Mouse (Mus musculus): ENCODE measurements around the gene Tuba3a.

The Tuba3a gene

DNA sequence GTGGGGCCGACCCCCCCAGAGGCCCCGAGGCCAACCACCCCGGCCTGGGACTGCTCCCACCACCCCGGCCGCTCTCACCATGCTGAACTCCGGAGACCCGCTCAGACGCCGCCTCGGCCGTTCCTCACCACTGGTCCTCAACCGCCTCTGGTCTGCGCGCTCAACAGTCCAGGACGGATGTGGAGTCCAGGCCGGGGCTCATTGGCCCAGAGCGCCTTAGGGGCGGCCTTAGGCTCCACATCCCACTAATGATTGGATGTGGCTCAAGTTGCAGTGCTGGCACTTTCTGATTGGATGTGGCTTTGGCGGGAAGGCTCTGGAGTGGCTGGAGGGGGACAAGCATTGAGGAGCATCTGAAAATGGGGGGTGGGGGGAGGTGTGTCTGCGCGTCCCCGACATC lies at the start of gene Tuba3a:
Gene Tuba3a, minus strand, starts transcription at position 153 of the 400 bp plus-strand sequence.
- no peak for DNase-seq (ENCODE audit: low read depth, low spot score)

DNA sequence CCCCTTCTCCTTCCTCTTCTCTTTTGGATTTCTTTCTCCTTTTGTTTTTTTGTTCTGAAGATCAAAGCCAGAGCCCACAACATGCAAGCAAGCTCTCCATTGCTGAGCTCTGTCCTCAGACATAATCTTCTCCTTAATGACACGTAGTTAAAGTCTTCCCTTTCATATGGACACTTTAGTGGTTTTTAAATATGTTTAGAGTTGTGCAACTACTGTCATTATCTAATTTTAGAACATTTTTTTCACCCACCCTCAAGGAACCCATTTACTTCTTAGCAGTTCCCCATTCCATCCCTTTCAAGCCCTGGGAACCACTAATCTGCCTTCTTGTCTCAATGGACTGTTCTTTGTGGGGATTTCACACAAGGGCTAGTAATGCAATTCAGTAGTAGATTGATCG lies 48.5 kb upstream of the Tuba3a start:
- no peak for DNase-seq (ENCODE audit: low read depth, low spot score)

DNA sequence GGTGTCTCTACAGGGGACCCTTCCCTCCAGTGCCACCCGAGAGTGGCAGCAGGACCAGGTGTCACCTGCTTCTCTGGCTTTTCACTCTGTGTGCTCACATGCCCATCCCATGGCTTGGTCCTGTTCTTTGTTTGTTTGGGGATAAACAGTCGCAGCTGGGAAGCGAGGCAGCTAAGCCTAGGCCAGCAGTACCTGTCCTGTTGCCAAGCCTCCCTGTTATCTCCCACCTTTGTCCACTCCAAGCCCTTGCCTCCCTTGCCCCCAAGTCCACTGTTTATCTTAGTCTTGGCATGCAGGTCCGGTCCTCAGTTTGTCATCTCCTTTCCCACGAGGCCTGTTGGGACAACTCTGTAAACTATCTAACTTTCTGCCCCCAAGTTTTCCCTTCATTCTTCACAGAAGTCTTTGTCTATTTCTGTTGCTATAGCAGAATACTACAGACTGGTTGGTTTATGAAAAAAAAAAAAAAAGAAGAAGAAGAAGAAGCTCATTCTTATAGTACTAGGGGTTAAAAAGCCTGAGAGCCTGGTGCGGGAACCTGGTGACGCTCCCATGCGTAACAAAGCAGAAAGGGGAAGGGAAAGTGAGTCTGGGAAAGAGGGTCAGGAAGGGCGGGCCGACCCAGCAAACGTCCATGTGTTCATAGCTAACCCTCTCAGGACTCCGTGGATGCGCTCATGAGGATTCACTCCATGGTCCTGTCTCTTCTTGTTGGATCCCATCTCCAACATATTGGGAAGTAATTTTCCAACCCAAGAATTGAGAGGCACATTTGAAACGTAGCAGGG lies 47.5 kb upstream of the Tuba3a start:
- DNase-seq (ENCODE audit: low read depth, low spot score): no peak

DNA sequence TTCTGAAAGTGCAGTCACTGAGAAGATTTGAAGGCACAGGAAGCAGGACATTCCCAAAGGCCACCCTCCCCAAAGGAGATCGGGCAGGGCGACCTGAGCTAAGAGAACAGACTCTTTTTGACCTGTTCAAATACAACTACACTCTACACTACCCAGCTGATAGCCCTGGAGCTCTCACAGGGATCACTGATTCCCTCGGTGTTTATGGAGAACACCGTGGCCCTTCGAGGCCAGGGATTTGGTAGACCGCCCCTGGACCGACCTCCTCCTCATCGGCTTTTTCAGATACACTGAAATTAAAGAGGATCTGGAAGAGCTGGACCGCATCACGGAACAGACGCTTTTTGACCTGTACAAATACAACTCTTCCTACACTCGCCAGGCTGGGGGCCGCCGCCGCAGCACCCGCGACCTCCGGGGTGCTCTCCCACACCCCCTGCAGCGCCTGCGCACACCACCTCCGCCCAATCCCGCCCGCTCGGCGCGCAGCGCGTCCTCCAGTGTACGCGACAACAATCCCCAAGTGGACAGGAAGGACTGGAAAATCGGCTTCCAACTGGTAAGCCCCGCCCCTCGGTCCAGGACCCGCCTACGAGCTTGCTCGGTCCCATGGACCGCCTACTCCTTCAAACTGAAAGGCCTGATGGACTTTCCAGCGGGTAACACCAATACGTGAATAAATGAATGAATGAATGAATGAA lies 44.9 kb upstream of the Tuba3a start:
- peak; percentile 66 for DNase-seq (ENCODE audit: low read depth, low spot score)

DNA sequence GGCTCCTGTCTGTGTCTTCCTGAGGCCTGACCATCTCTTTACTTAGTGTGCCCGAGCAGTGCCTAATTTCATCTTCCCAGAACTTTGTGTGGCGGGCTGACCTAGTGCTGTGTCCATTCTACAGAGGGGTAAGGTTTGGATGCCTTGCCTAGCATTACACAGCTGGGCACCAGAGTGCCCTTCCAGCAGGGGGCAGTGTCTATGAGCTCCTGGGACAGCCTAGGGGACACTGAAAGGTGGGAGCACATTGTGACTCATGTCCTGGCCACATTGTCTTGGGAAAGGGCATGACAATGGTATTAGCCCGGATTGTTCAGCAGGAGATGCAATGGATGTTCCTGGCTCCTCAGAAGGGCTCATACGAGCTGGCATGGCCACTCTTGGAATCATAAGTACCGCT lies 42.4 kb upstream of the Tuba3a start:
- no peak for DNase-seq (ENCODE audit: low read depth, low spot score)

DNA sequence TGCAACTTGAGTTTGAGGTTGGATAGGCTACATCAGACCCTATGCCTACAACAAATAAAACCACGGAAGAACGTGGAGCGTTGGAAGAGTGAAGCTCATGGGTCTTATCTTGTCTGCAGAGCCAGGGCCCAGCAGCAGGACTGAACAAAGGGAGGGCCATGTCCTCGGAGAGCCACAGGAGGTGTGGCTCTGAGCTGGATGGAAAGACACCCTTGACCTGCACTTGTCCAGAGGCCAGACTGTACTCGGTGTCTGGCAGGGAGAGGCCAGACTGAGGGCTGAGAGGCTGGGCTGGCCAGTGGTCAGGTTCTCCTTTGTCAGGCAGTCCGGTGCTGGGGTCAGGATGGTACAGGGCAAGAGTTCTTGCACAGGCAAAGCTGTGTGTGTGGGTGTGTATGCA lies 39.5 kb upstream of the Tuba3a start:
- DNase-seq (ENCODE audit: low read depth, low spot score): no peak

DNA sequence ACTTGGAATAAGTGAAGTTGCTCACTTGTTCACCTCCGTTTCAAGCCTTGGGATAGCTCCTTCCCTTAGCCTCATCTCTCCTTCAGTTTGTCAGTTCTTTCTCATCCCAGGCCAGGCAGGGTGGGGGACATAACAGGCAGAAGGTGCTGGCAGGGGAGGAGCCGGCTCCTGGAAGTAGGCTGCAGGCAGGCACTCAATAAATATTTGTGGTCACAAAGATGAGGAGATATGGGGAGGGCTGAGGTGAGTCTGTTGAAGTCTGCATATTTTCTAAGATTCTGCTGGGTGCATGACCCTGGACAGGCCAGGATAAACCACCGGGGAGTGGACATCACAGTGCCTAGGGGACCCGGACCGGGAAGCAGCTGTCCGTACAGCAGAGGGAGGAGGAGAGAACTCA lies 37.7 kb upstream of the Tuba3a start:
- DNase-seq (ENCODE audit: low read depth, low spot score): no peak

DNA sequence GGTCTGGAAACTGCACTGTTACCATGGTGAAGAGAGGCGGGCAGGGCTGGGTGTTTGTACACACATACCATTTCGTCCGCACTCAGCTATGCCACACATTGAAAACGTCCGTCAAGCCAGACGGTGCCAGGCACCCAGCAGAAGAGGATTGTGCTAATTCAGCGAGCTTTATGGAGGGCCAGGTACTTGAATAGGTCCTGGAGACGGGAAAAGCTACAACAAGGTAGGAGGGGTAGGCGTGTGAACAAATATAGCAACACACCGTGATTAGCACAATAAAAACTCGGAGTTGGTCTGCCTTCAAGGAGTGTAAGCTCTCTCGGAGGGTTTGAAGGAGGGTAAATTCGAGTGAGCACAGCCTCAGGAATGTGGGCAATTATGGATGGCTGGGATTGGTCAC lies 37.0 kb upstream of the Tuba3a start:
- no peak for DNase-seq (ENCODE audit: low read depth, low spot score)

DNA sequence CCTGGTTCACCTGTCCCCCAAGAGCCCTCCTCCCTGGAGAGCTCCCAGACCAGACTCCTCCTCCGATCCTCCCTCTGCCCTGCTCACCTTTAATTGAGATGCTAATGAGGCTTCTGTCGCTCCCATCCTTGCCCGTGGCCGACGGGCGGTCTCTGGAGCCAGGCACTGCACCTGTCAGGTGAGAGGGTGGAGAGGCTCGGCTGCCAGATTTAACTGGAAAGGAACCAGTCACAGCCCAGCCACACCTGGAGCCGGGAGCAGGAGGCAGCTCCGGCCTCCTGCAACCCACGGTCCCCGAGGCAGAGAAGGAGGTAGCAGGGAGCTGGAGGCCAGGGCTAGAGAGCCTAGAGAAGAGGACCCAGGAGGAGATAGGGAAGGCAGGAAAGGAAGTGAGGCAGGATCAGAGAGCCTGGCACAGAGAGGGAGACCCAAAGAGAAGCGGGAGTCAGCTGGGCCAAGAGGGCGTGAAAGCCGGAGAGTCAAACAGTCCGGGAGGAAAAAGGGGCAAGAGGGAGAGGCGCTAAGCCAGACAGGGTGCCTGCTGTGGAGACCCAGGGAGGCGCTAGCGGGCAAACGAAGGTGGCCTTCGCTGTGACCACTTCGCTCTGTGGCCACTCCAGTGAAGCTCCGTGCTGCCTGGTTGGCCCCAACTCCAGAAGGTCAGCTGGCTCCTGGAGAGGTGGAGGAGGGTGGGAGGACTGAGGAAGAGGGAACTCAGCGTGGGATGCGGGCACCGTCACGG lies 35.4 kb upstream of the Tuba3a start:
- DNase-seq (ENCODE audit: low read depth, low spot score): no peak

DNA sequence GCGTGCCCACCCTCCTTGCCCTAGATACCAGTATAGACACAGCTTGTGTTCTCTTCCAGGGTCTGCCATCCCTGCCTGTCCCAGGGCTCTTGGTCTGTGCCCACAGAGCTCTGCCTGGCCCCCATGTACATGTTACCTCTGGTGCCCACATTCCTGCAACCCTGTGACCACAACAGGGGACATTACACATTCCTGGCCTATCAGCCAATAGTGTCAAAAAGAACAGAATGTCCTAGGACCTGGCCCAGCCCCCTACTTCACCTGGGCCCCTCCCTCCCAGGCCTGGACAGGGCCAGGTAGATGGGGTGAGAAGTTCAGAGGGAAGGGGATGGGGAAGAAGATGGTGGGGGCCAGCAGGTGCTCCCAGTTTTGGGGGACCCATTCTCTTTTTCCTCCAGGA lies 34.5 kb upstream of the Tuba3a start, which contains the start of gene Scnn1a:
Gene Scnn1a, plus strand, starts transcription at position 337 of the 400 bp plus-strand sequence.
- no peak for DNase-seq (ENCODE audit: low read depth, low spot score)

DNA sequence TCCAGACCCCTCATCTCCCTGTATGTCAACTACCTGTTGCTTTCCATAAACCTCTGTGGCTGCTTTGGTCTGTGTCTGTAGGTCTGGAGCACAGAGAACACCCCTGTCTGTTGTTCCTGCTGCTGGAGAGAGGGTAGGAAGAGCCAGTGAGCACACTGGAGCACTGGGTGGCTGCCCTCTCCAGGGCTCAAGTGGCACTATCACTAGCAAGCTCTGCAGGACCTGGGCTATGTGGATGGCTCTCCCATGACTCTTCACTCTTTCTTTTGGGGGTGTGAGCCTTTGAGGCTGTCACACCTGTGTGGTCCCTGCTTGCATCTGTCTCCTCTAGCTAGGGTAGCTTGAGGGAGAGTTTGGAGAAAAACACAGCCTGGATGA lies 34.1 kb upstream of the Tuba3a start:
- no peak for DNase-seq (ENCODE audit: low read depth, low spot score)

DNA sequence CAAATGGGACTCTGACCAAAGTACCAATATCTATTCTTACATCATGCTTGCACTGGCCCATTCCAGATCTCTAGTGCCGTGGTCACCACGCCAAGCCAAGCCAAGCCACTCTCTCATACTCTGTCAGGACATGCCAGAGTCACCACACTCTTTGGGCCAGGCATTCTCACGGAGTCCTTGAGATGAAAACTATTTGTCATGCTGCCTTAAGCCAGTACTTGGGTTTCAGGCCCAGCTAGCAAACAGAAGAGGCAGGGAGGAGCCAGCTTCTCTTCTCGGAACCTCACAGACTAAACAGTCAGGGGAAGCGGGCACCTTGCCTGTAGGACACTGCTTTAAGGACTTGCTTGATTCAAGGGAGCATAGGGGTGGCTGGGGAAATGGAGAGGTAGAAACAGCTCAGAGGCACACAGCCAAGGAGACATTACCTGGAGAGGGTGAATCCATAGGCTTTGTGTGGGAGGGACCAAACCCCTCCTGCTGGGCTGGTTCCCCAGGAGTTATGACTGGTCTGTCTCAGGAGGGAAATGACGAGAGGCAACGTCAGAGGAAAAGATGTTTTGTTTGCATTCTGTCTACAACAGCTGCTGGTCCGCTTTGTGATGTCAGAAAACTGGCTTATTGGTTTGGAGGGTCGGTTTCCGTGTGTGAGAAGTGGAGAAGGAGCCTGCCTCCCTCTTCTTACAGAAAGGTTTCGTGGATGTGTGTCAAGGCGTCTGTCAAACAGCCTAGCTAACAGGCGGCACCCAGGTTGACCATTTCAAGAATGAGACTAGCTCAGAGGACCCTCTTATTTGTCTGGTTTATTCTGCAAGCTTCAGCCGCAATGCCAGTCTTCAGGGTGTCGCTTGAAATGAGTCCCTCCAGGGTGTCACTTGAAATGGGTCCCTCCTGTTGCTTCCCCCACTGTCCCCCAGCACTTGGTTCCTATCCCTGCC lies 33.4 kb upstream of the Tuba3a start:
- no peak for DNase-seq (ENCODE audit: low read depth, low spot score)

DNA sequence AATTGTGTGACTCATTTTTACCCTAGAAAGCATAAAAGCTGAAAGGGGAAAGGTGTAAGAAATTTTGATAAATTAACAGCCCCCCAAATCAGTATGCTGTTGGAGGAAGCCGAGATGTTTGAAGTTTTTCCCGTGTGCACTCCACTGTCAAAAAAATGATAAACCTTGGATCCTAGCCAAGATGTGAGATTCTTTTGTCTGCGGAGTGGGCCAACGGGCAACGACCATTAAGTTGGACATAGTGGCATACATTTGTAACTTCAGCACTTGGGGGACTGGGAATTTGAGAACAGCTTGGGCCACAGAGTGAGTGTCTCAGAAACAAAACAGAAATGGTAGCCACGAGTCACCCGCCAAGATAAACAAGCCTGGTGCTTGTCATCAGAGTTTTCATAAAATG lies 31.2 kb upstream of the Tuba3a start:
- DNase-seq (ENCODE audit: low read depth, low spot score): no peak

DNA sequence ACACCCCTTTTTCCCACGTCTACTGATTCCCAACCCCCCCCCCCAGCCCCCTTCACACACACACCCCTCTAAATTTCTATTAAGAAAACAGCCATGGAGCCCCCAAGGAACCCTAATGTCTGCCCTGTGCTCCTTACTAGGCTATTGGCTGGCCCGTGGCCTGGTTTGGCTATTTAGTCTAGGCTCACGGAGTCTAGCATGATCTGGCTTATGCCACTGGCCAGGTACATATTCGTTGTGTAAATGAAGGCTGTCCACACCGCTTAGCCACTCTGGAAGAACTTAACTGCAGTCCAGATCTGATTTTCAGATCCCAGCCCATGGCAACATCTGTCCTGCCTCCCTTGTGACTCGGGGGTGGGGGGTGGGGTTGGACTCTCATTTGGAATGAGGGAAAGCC lies 28.9 kb upstream of the Tuba3a start:
- DNase-seq (ENCODE audit: low read depth, low spot score): no peak

DNA sequence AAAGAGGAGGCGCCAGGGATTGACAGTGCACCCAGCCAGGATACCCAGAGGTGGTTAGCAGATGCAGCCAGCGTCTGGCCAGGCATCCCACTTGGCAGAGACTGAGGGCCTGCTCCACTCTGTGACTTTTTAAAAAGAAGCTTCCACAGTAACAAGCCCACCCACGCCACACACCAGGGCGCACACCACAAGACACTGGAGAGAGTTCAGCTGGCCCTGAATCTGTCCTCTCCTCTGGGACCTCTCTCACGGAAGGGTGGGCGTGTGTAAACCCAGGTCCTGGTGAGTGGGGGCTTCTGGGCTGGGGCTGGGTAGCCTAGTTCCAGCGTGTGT lies 28.4 kb upstream of the Tuba3a start:
- no peak for DNase-seq (ENCODE audit: low read depth, low spot score)

DNA sequence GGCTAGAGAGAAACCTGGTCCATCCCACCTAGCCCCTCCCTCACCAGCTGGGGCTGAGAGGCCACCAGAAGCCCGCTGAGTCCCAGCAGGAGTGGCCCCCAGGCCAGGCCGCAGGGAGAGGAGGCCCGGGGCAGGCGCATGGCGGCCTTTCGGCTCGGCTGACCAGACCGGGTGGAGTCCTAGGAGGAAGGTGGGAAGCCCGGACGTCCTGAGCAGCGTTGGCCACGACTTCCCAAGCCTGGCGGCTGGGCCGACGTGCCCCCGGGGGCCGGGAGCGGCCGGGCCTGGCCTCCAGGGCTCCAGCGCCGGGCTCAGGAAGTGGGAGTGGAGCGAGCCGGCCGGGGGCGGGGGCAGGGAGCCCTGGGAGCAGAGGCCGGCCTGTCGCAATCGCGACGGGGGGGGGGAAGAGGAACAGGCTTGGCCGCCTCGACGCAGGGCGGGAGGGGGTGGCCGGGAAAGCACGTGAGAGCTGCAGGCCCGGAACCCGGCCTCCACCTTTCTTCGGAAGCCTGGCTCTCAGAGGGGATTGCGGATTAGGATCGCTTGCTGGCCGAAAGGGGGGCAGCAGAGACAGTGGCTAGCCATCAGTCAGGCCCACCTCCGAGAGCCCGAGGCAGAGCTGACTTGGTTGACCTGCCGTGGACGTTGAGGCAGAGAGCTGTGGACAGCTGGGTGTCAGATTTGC lies 27.8 kb upstream of the Tuba3a start, which contains the start of gene Ltbr:
Gene Ltbr, minus strand, starts transcription at position 340 of the 685 bp plus-strand sequence.
- DNase-seq (ENCODE audit: low read depth, low spot score): peak; percentile 9

DNA sequence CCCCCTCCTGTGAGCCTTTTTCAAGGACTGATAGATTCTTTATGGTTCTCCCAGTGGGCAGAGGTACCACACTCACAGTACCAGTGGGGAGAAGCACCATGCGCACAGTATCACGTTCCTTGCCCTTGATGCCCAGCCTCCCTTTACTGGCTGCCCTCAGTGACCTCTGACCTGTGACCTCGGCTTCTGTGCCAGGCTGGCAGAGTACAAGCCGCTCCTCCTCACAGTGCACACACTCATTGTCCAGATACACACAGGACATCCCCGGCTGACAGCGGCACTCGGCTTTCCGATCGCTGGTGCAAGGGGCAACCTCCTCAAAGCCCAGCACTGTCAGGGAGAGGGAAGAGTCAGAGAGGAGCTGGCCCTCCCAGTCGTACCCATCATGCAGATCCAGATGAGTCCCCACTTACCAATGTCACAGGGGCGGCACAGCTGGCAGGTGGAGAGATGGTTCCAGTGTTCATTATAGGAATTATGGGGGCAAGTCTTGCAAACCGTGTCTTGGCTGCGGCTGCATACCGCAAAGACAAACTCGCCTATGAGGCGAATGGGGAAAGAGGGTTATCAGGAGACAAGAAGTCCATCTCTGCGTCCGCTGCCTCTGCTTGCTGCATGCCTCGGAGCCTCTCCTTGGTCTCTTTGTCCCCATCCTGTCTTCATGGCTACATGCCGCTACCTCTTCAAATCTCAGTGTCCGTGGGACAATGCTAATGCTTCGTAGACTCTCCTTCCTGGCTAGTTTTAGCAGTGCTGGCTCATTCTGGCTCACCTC lies 26.9 kb upstream of the Tuba3a start:
- no peak for DNase-seq (ENCODE audit: low read depth, low spot score)

DNA sequence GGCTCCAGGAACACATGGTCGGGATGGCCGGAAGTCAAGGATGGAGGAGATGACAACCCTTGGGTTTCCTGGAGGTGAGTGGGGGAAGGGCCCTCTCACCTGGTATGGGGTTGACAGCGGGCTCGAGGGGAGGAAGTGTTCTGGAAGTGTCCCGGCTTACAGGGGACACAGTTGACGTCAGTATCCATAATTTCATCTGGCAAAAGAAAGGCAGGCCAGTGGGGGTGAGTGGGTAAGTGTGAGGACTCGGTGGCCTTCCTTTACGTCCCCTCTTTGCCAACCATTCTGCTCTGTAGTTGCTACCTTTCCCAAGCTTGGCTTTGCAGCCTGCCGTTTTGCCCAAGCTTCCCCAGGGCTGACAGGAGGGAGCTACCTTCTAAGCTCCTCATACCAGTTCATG lies 26.3 kb upstream of the Tuba3a start:
- no peak for DNase-seq (ENCODE audit: low read depth, low spot score)

DNA sequence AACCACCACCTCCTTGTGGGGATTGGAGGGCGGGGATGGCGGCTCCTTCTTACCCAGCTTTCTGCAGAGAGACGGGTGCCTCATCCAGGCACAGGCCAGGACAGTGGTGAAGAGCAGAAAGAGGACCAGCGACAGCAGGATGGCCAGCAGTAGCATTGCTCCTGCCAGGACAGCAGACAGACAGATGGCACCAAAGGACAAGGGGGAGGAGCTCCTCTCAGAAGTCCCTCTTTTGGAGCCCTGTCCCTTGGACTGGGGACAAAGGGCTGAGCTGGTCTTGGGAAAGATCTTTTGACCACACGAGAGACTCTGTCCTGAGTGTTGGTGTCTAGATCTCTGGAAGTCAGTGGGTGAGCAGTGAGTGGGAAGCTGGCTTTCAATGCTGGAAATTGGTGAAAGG lies 23.6 kb upstream of the Tuba3a start:
- DNase-seq (ENCODE audit: low read depth, low spot score): no peak

DNA sequence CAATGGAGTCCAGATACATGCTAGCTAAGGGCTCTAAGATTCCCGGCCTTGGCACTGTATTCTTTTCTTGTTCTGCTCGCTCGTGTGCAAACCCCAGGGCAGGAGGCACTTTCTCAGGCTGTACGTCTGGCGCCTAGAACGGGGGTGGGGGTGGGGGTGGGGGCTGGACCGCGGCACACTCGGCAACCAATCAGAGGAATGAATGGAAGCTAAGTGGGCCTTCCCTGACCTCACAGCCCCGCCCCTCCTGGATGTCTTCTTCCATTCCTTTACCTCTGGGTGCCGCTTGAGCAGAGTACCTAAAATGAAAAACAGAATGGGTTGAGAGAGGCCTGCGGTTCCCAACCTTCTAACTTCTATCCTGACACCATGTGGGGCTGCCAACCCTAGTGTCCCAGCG lies 23.1 kb upstream of the Tuba3a start:
- DNase-seq (ENCODE audit: low read depth, low spot score): no peak
